Mouse (Mus musculus): ENCODE results near the gene Elmo2. TPM values are rescaled to one million over a fixed set of nuclear protein-coding genes. Genes with fewer than 3 reads are reported as not detected.

The Elmo2 gene
- polyA plus RNA-seq, 1 experiment: 16.3 TPM

- TF ChIP-seq GATA1 (IDR thresholded peaks at IDR 0.05; ENCODE audit: borderline replicate concordance, low read length) (no peak), FLI1 (IDR thresholded peaks at IDR 0.05; ENCODE audit: low read length) (no peak)
- peak overlapping the region; percentile 99 for H3K4me3 ChIP-seq (replicated peaks)
- no peaks in the 10 kb centered on the region for H3K9me3 ChIP-seq
- no peaks in the 10 kb centered on the region for H3K27me3 ChIP-seq (replicated peaks)
- peaks cover 90% of the 10 kb centered on the region for H3K4me1 ChIP-seq
- H3K36me3 ChIP-seq (replicated peaks; ENCODE audit: low read length): peaks cover 27% of the 10 kb centered on the region
These were observed 567 bp downstream of the Elmo2 start for GRCm38 (mm10) chr2:165325521-165326303.

- H3K27me3 ChIP-seq (replicated peaks): no peaks in the 10 kb centered on the region
- TF ChIP-seq FLI1 (IDR thresholded peaks at IDR 0.05; ENCODE audit: low read length) (no peak), GATA1 (IDR thresholded peaks at IDR 0.05; ENCODE audit: borderline replicate concordance, low read length) (no peak)
- no peak overlapping the region for H3K4me3 ChIP-seq (replicated peaks)
- H3K4me1 ChIP-seq: peaks cover 94% of the 10 kb centered on the region
- H3K36me3 ChIP-seq (replicated peaks; ENCODE audit: low read length): peaks cover 28% of the 10 kb centered on the region
- H3K9me3 ChIP-seq: no peaks in the 10 kb centered on the region
These were observed 2.4 kb downstream of the Elmo2 start for GRCm38 (mm10) chr2:165323928-165324327.

DNA sequence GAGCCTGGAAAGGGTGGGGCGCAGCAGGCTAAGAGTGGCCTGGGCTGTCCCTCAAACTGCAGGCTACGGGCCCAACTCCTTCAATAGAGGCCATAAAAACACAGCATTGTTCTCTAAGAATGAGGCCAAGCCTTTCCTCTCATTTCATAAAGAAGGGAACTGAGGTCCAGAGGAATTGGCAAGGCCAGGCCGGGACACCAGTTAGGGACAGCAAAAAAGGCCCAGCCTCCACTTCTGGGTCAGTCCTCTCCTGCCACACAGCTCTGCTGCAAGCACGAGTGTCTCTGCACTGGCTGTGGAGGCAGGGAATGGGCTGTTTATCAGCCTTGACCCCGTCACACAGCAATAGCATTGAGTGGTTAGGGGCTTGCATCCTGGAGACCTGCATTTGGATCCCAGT lies 2.8 kb downstream of the Elmo2 start:
- Histone ChIP-seq H3K27me3 (replicated peaks) (no peaks in the 10 kb centered on the region), H3K4me3 (replicated peaks) (peak overlapping the region; percentile 46), H3K36me3 (replicated peaks; ENCODE audit: low read length) (peaks cover 32% of the 10 kb centered on the region), H3K9me3 (no peaks in the 10 kb centered on the region), H3K4me1 (peaks cover 94% of the 10 kb centered on the region)
- TF ChIP-seq FLI1 (IDR thresholded peaks at IDR 0.05; ENCODE audit: low read length): no peak
- no peak for TF ChIP-seq GATA1 (IDR thresholded peaks at IDR 0.05; ENCODE audit: borderline replicate concordance, low read length)

DNA sequence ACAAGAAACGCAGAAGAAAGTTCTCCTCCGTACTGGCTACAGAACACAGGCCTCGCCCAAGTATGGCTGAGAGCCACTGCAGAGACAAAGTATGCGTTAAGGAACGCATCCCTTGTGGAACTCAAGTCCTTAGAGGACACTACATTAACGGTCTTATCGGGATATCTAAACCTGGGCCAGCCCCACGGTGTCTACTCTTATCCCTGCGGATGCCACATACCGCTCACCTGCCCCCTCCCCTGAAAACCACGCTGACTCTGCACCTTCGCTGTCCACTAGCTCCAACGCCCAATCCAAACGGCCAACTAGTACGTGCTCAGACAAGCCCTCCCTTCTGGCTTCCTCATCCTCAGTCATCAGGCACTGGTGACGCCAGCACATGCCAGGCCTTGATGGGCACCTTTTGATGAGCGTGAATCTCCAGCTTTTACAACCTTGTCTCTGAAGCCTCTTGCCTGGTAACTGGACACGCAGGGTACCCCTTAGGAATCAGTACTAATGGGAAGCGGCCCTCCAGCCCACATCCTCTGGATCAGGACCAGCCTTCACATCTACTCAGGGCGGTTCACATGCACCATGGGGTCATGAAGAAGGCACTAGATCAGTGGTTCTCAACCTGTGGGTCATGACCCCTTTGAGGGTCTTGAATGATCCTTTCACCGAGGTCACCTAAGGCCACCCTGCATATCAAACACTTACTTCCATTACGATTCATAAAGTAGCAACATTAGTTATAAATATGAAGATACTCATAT lies 4.1 kb downstream of the Elmo2 start:
- peaks cover 94% of the 10 kb centered on the region for H3K4me1 ChIP-seq
- TF ChIP-seq FLI1 (IDR thresholded peaks at IDR 0.05; ENCODE audit: low read length) (no peak), GATA1 (IDR thresholded peaks at IDR 0.05; ENCODE audit: borderline replicate concordance, low read length) (no peak)
- H3K4me3 ChIP-seq (replicated peaks): peak overlapping the region; percentile 86
- no peaks in the 10 kb centered on the region for H3K27me3 ChIP-seq (replicated peaks)
- no peaks in the 10 kb centered on the region for H3K9me3 ChIP-seq
- peaks cover 44% of the 10 kb centered on the region for H3K36me3 ChIP-seq (replicated peaks; ENCODE audit: low read length)

DNA sequence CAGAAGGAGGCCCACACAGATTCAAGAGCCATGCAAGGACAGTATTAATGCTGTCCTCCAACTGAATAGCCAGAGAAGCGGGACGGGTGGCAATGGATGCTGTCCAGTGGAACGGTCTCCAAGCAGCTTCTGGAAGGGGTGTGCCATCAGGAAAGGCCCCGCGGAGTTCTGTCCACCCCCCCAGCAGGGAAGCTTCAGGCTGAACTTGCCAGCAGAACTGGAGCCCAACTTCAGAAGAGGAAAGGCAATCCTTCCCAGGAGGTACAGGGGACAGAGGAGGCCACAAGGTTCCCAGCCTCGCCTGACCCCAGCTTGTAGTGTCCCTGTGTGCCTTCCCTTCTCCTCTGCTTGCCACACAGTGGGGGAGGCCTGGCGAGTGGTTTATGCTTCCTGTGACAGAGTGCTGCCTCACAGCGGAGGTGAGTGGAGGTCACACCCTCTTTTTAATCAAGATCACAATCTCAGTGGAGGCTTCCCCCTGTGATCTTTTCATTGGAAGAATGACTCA lies 4.8 kb downstream of the Elmo2 start:
- Histone ChIP-seq H3K4me3 (replicated peaks) (peak overlapping the region; percentile 86), H3K27me3 (replicated peaks) (no peaks in the 10 kb centered on the region), H3K4me1 (peaks cover 95% of the 10 kb centered on the region), H3K9me3 (no peaks in the 10 kb centered on the region), H3K36me3 (replicated peaks; ENCODE audit: low read length) (peaks cover 51% of the 10 kb centered on the region)
- TF ChIP-seq FLI1 (IDR thresholded peaks at IDR 0.05; ENCODE audit: low read length): no peak
- no peak for TF ChIP-seq GATA1 (IDR thresholded peaks at IDR 0.05; ENCODE audit: borderline replicate concordance, low read length)

GRCm38 (mm10) chr2:165320531-165321150 lies 5.6 kb downstream of the Elmo2 start:
- Histone ChIP-seq H3K36me3 (replicated peaks; ENCODE audit: low read length) (peaks cover 59% of the 10 kb centered on the region), H3K27me3 (replicated peaks) (no peaks in the 10 kb centered on the region), H3K4me3 (replicated peaks) (peak overlapping the region; percentile 86), H3K4me1 (peaks cover 99% of the 10 kb centered on the region), H3K9me3 (no peaks in the 10 kb centered on the region)
- TF ChIP-seq FLI1 (IDR thresholded peaks at IDR 0.05; ENCODE audit: low read length) (no peak), GATA1 (IDR thresholded peaks at IDR 0.05; ENCODE audit: borderline replicate concordance, low read length) (no peak)

DNA sequence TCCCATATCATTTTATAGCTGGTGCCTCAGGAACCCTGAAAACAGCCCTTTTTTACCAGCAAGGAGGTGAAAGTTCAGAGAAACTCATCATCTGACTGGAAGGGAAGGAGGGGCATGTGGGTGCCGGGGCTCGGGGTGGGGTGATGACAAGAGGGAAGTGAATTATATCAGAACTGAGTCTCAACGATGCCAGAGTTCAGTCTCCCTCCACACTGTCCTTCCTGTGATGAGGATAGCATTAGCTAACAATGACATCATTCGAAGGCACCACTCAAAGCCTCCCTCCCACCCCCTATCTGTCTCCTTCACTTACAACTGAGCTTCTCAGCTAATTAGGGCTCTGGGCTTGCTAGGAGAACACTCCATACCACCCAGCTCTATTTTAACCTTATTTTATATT lies 6.8 kb downstream of the Elmo2 start:
- H3K27me3 ChIP-seq (replicated peaks): no peaks in the 10 kb centered on the region
- H3K9me3 ChIP-seq: no peaks in the 10 kb centered on the region
- peak overlapping the region; percentile 53 for H3K4me3 ChIP-seq (replicated peaks)
- peaks cover 70% of the 10 kb centered on the region for H3K36me3 ChIP-seq (replicated peaks; ENCODE audit: low read length)
- TF ChIP-seq GATA1 (IDR thresholded peaks at IDR 0.05; ENCODE audit: borderline replicate concordance, low read length) (no peak), FLI1 (IDR thresholded peaks at IDR 0.05; ENCODE audit: low read length) (no peak)
- H3K4me1 ChIP-seq: peaks cover 91% of the 10 kb centered on the region

GRCm38 (mm10) chr2:165318941-165319340 lies 7.3 kb downstream of the Elmo2 start:
- no peaks in the 10 kb centered on the region for H3K9me3 ChIP-seq
- TF ChIP-seq FLI1 (IDR thresholded peaks at IDR 0.05; ENCODE audit: low read length) (no peak), GATA1 (IDR thresholded peaks at IDR 0.05; ENCODE audit: borderline replicate concordance, low read length) (no peak)
- peaks cover 86% of the 10 kb centered on the region for H3K4me1 ChIP-seq
- H3K27me3 ChIP-seq (replicated peaks): no peaks in the 10 kb centered on the region
- peaks cover 71% of the 10 kb centered on the region for H3K36me3 ChIP-seq (replicated peaks; ENCODE audit: low read length)
- H3K4me3 ChIP-seq (replicated peaks): no peak overlapping the region

- Histone ChIP-seq H3K9me3 (no peaks in the 10 kb centered on the region), H3K4me3 (replicated peaks) (peak overlapping the region; percentile 64), H3K36me3 (replicated peaks; ENCODE audit: low read length) (peaks cover 71% of the 10 kb centered on the region), H3K27me3 (replicated peaks) (no peaks in the 10 kb centered on the region), H3K4me1 (peaks cover 74% of the 10 kb centered on the region)
- no peak for TF ChIP-seq FLI1 (IDR thresholded peaks at IDR 0.05; ENCODE audit: low read length)
These were observed 8.5 kb downstream of the Elmo2 start for GRCm38 (mm10) chr2:165317621-165318263.
